Mouse (Mus musculus) large intestine, adult 2 months (tissue): ENCODE measurements at regions not wholly inside any gene's neighbourhood (a gene's known extent, or its start where the extent isn't known, plus 50 kb on each side); places are given as distances from the start of the nearest gene placed in this dataset.

Experiments
- DNase-seq: peaks from one replicate; pipeline ENCODE4 v3.0.0-alpha.2; 2012; ENCODE audit warnings: low read depth, low spot score
- WGBS: fragments of 180-500 bp; shearing (Covaris S2); methylation state at CpG from one replicate; pipeline ENCODE4 v1.1.7; 2018; 5-methylcytosine and 5-hydroxymethylcytosine counted together

- no peak for DNase-seq
- 90% methylated on average over 14 of the region's 14 CpGs for WGBS
Measured at GRCm38 (mm10) chr8:26432161-26432919, 313.0 kb downstream of the Gm45692 start.

GRCm38 (mm10) chr8:26436236-26436635 lies 316.9 kb downstream of the Gm45692 start:
- no peak for DNase-seq
- 80% methylated on average over 11 of the region's 11 CpGs for WGBS

- WGBS = 72% methylated on average over 3 of the region's 3 CpGs
- DNase-seq = no peak
Measured at GRCm38 (mm10) chr8:26437571-26437970, 318.2 kb downstream of the Gm45692 start.

GRCm38 (mm10) chr8:26438246-26438862 lies 319.0 kb downstream of the Gm45692 start:
- DNase-seq = no peak
- 77% methylated on average over 15 of the region's 15 CpGs for WGBS

GRCm38 (mm10) chr8:26438877-26439276 lies 319.5 kb downstream of the Gm45692 start:
- no peak for DNase-seq

GRCm38 (mm10) chr8:26441268-26442030 lies 322.1 kb downstream of the Gm45692 start:
- DNase-seq = no peak
- 66% methylated on average over 12 of the region's 12 CpGs for WGBS

More at GRCm38 (mm10) chr8:26438877-26439276, 319.5 kb downstream of the Gm45692 start:
- 22% methylated on average over 16 of the region's 16 CpGs for WGBS

GRCm38 (mm10) chr8:26443041-26443440 lies 323.7 kb downstream of the Gm45692 start:
- peak; percentile 32 for DNase-seq
- 51% methylated on average over 4 of the region's 4 CpGs for WGBS

- DNase-seq = no peak
- 90% methylated on average over 11 of the region's 11 CpGs for WGBS
Measured at GRCm38 (mm10) chr8:26443735-26444134, 324.4 kb downstream of the Gm45692 start.

GRCm38 (mm10) chr8:26445991-26446390 lies 326.7 kb downstream of the Gm45692 start:
- no peak for DNase-seq
- WGBS = 55% methylated on average over 4 of the region's 4 CpGs

- no peak for DNase-seq
- 59% methylated on average over 8 of the region's 8 CpGs for WGBS
Measured at GRCm38 (mm10) chr8:26447886-26448640, 328.7 kb downstream of the Gm45692 start.

- DNase-seq = no peak
- 96% methylated on average over 7 of the region's 7 CpGs for WGBS
Measured at GRCm38 (mm10) chr8:26449291-26449690, 330.0 kb downstream of the Gm45692 start.

GRCm38 (mm10) chr8:26450543-26450942 lies 331.2 kb downstream of the Gm45692 start:
- WGBS = 70% methylated on average over 10 of the region's 10 CpGs
- DNase-seq = no peak

GRCm38 (mm10) chr8:26452976-26453573 lies 333.7 kb downstream of the Gm45692 start:
- WGBS = 61% methylated on average over 5 of the region's 5 CpGs
- no peak for DNase-seq

GRCm38 (mm10) chr8:26465346-26465745 lies 346.0 kb downstream of the Gm45692 start:
- DNase-seq = no peak
- 69% methylated on average over 2 of the region's 2 CpGs for WGBS

GRCm38 (mm10) chr8:26468441-26468840 lies 349.1 kb downstream of the Gm45692 start:
- WGBS = 80% methylated on average over 2 of the region's 2 CpGs
- DNase-seq = no peak

- WGBS = 68% methylated on average over 6 of the region's 6 CpGs
- DNase-seq = no peak
Measured at GRCm38 (mm10) chr8:26469705-26470104, 350.4 kb downstream of the Gm45692 start.

GRCm38 (mm10) chr8:26471811-26472550 lies 352.6 kb downstream of the Gm45692 start:
- WGBS = 54% methylated on average over 12 of the region's 12 CpGs
- no peak for DNase-seq

GRCm38 (mm10) chr8:26484749-26485148 lies 365.4 kb downstream of the Gm45692 start:
- no peak for DNase-seq
- WGBS = 92% methylated on average over 5 of the region's 5 CpGs

- 83% methylated on average over 7 of the region's 7 CpGs for WGBS
- DNase-seq = no peak
Measured at GRCm38 (mm10) chr8:26487866-26488265, 368.5 kb downstream of the Gm45692 start.
